Mouse (Mus musculus) lung, embryonic 14.5 days (tissue): Measurements from ENCODE around the gene Rpp38. TPM values are rescaled to one million over a fixed set of nuclear protein-coding genes. Genes with fewer than 3 reads are reported as not detected.

Experiments
- ATAC-seq: fragments of 200-750 bp; cut with Nextera tagmentation; 2 replicates; pipeline ENCODE4 v1.8.0; 2017; ENCODE audit warnings: mild to moderate bottlenecking, moderate TSS enrichment, moderate library complexity; ENCODE audit not compliant: insufficient read depth
- DNase-seq: peaks from one replicate; pipeline ENCODE4 v3.0.0-alpha.2; 2015
- H3K27ac ChIP-seq: fragments of 300-500 bp; sonication (generic); 2 replicates; pipeline ENCODE4 v1.5.1; 2014; ENCODE audit warnings: low read depth, mild to moderate bottlenecking, moderate library complexity
- H3K27me3 ChIP-seq: fragments of 300-500 bp; sonication (generic); 2 replicates; pipeline ENCODE4 v1.6.1; 2014; ENCODE audit warnings: low read length, control low read depth; ENCODE audit not compliant: insufficient read depth
- H3K36me3 ChIP-seq: fragments of 300-500 bp; sonication (generic); 2 replicates; pipeline ENCODE4 v1.6.1; 2014; ENCODE audit warnings: control low read depth; ENCODE audit not compliant: insufficient read depth
- H3K4me1 ChIP-seq: fragments of 300-500 bp; sonication (generic); 2 replicates; pipeline ENCODE4 v1.6.1; 2014; ENCODE audit warnings: antibody characterized with exemption, control low read depth; ENCODE audit not compliant: insufficient read depth
- H3K4me2 ChIP-seq: fragments of 300-500 bp; sonication (generic); 2 replicates; pipeline ENCODE4 v1.6.1; 2014; ENCODE audit warnings: mild to moderate bottlenecking
- H3K4me3 ChIP-seq: fragments of 300-500 bp; sonication (generic); 2 replicates; pipeline ENCODE4 v1.5.1; 2014; ENCODE audit warnings: low read depth, low read length
- H3K9ac ChIP-seq: fragments of 300-500 bp; sonication (generic); 2 replicates; pipeline ENCODE4 v1.6.1; 2014
- H3K9me3 ChIP-seq: fragments of 300-500 bp; sonication (generic); 2 replicates; pipeline ENCODE4 v1.6.1; 2016; ENCODE audit warnings: low read depth, low read length, control low read depth
- CTCF ChIP-seq: IDR thresholded peaks from 2 replicates; pipeline ENCODE4 v1.5.1; 2016; ENCODE audit warnings: antibody characterized with exemption, low read depth
- WGBS: fragments of 180-500 bp; shearing (Covaris S2); extraction: QIAGEN DNeasy Blood & Tissue Kit; methylation state at CpG from one replicate; pipeline ENCODE4 v1.1.7; 2014; 5-methylcytosine and 5-hydroxymethylcytosine counted together
- polyA plus RNA-seq: library from polyadenylated mRNA; unstranded; fragments of >200 nt; fragmentation: Nextera tagmentation; extraction: Ambion mirVana; gene quantifications from 2 replicates; pipeline ENCODE4 v1.2.1, GENCODE M21; 2014

Rpp38 gene
- polyA plus RNA-seq, 1 experiment from 2014 or later = 26.8 TPM

DNA sequence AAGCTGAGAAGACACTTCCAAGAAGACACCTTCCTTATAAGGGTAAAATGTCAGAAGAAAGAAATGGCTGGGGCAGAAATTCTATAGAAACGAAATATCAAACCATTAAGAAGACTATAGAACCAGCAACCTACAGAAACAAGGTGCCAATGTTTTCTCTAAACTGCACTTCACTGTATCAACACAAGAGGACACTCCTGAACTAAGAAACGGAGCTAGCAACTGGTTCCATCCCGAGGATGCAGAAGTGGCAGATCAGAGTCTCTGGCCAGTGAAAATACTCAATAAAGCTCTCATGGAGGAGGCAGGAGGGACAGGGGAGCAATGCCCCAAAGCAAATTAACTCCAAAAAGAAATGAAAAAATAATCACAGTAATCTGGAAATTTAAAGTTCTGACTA is 16.5 kb upstream of the Rpp38 start:
- peak; percentile 73 for DNase-seq
- no peak for ATAC-seq
- WGBS = 12% methylated on average over 3 of the region's 3 CpGs
- Histone ChIP-seq H3K9ac (no peak overlapping the region), H3K4me3 (no peak overlapping the region), H3K27ac (no peak overlapping the region), H3K36me3 (no peaks in the 10 kb centered on the region), H3K27me3 (no peaks in the 10 kb centered on the region), H3K9me3 (no peaks in the 10 kb centered on the region), H3K4me1 (no peaks in the 10 kb centered on the region), H3K4me2 (no peak overlapping the region)
- TF ChIP-seq CTCF = peak; percentile 77

DNA sequence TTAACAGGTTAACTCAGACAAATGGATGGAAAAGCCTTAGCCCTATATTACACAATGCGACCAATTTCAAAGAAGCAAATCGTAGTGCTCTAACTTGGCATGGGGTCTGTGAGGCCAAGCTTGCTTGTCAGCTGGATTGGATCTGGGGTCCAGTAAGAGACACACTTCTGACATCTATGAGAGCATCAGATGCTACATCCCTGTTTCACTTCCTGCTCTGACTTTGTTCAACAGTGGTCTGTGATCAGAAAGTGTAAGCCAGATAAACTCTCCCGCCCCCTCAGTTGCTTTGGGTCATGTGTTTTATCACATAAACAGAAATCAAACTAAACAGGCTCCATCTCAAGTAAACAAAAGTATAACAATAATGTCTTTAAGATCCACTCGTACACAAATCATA is 16.0 kb upstream of the Rpp38 start:
- Histone ChIP-seq H3K4me3 (no peak overlapping the region), H3K27ac (no peak overlapping the region), H3K4me2 (no peak overlapping the region), H3K27me3 (no peaks in the 10 kb centered on the region), H3K36me3 (no peaks in the 10 kb centered on the region), H3K9me3 (no peaks in the 10 kb centered on the region), H3K9ac (no peak overlapping the region), H3K4me1 (no peaks in the 10 kb centered on the region)
- 74% methylated on average over 4 of the region's 4 CpGs for WGBS
- TF ChIP-seq CTCF = no peak
- ATAC-seq (no peak), DNase-seq (no peak)

DNA sequence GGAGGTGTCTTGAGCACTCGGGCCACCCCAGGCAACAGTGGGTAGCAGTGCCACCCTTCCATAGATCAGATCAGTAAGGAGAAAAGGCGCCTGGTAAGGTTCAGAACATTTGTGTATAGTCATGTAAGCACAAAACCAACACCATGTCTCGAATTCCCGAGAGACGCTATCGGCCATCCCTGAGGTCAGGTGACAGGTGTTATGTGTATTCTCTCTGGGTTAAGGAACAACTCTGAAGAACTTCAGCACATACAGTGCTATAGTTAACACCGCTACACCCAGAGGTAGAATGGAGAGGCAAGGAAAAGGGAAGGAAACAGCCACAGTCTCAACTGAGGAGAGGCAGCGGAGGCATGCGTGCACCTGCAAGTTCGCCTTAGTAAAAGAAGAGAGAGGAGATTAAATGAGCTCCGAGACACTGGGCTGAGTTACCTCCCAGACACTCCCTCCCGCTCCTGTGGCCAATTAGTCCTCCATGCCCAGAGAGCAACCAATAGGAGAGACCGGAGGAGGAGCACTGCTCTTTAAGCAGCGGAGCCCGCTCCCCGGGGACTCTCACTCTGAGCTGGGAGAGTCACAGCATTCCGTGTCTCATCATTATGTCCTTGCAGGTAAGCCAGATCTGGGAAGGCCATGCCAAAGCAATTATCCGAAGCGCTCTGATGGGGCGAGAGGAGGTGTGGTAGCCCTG is 3.3 kb upstream of the Rpp38 start, which contains the start of gene Acbd7:
TSS of gene Acbd7 (plus strand) at position 558 of the 691 bp plus-strand sequence.
- H3K9ac ChIP-seq = no peak within 1 kb of the TSS
- no peak for TF ChIP-seq CTCF
- 5% methylated on average over 20 of the region's 20 CpGs for WGBS

DNA sequence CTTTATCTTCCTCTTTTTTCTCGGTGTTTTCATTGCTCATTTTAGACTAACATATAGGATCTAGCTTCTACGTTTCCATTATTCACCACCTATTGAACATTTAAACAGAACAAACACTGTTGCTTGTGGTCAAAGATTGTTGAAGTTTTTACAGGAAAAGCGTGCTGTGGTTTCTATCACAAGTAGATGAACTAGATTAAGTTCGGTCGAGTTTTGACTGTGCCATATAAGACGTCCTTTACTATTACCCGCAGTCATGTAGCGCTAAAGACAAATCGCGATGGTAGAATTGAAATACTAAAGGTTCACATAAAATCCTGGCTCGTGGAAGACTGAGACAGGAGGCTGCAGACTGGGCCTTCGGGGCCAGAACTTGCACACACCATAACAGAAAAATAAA is 1.3 kb upstream of the Rpp38 start:
- Histone ChIP-seq H3K27me3 (peaks cover 12% of the 10 kb centered on the region), H3K4me1 (peaks cover 9% of the 10 kb centered on the region; the same call in 1 of the 2 replicates), H3K36me3 (peaks cover 14% of the 10 kb centered on the region), H3K4me3 (no peak overlapping the region), H3K9ac (no peak overlapping the region), H3K27ac (no peak overlapping the region), H3K9me3 (no peaks in the 10 kb centered on the region), H3K4me2 (no peak overlapping the region)
- ATAC-seq (no peak), DNase-seq (no peak)
- WGBS = 89% methylated on average over 12 of the region's 12 CpGs
- no peak for TF ChIP-seq CTCF

More for the DNA sequence above, 3.3 kb upstream of the Rpp38 start, which contains the start of gene Acbd7:
- no peaks in the 10 kb centered on the region for H3K9me3 ChIP-seq
- H3K27ac ChIP-seq = no peak within 1 kb of the TSS
- H3K4me3 ChIP-seq = peak within 1 kb of the TSS; percentile 18
- H3K36me3 ChIP-seq = no peaks in the 10 kb centered on the region
- H3K4me2 ChIP-seq = peak within 1 kb of the TSS; percentile 57
- H3K27me3 ChIP-seq = peaks cover 12% of the 10 kb centered on the region
- ATAC-seq = no peak
- DNase-seq = peak; percentile 68
- H3K4me1 ChIP-seq = peaks cover 9% of the 10 kb centered on the region; the same call in 1 of the 2 replicates

DNA sequence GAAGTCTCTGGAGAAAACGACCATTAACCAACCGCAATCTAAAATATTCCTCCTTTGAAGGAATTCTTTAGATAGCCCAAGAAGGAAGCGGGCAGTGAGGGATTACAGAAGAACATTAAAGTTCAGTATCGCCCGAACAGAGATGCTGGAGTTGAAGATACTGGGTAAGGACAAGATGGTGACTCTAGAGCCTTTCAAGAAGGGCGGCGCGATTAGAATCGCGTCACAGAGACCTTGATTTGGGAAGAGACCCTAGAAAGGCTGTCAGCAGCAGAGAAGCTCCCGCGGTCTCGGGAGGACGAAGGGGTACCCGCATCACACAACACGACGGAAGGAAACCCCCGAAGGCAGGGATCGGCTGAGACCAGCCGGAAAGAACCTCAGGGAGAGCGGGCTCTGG is 387 bp downstream of the Rpp38 start:
- peak; percentile 51 for DNase-seq
- Histone ChIP-seq H3K9me3 (no peaks in the 10 kb centered on the region), H3K27me3 (peaks cover 12% of the 10 kb centered on the region), H3K4me3 (peak overlapping the region; percentile 69), H3K27ac (peak overlapping the region; percentile 75; the same call in 1 of the 2 replicates), H3K4me2 (peak overlapping the region; percentile 62), H3K36me3 (peaks cover 28% of the 10 kb centered on the region), H3K9ac (peak overlapping the region; percentile 74), H3K4me1 (peaks cover 9% of the 10 kb centered on the region; the same call in 1 of the 2 replicates)
- TF ChIP-seq CTCF = no peak
- no peak for ATAC-seq
- WGBS = 1% methylated on average over 21 of the region's 21 CpGs

DNA sequence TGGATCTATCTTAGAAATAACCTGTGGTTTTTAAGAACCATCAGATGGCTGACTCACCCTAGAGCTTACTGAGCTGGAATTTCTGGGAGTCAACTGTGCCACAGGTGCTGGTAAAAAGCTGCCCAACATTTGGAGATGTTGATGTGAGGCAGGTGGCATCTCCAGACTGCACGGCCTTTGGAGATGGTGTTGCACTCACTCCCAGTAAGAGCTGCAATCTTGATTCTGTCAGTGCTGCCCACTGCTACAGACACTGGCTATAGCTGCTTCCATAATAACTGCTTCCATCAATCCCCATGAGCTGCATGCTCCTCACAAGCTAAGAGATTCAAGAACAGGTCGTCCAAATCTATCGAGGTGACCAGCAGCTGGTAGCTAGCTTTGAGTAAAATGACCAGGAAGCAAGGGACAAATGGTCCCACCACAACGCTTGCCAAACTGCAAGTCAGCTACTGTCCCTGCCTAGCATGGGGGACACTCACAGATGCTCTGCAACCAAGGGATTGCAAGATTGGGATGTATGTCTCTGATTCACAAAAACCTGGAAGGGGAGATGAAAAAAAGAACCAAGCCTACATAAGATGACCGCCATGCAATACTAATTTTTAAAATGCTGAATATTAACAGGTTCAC is 1.3 kb downstream of the Rpp38 start:
- TF ChIP-seq CTCF = no peak
- ATAC-seq = no peak
- 77% methylated on average over 5 of the region's 5 CpGs for WGBS
- DNase-seq = no peak
- Histone ChIP-seq H3K9me3 (no peaks in the 10 kb centered on the region), H3K27me3 (peaks cover 7% of the 10 kb centered on the region), H3K27ac (no peak overlapping the region), H3K4me1 (peaks cover 9% of the 10 kb centered on the region; the same call in 1 of the 2 replicates), H3K36me3 (peaks cover 33% of the 10 kb centered on the region), H3K4me3 (peak overlapping the region; percentile 69), H3K9ac (0 out of 2 replicates have a peak overlapping the region, but pooled peaks have one; percentile 17), H3K4me2 (peak overlapping the region; percentile 62)

DNA sequence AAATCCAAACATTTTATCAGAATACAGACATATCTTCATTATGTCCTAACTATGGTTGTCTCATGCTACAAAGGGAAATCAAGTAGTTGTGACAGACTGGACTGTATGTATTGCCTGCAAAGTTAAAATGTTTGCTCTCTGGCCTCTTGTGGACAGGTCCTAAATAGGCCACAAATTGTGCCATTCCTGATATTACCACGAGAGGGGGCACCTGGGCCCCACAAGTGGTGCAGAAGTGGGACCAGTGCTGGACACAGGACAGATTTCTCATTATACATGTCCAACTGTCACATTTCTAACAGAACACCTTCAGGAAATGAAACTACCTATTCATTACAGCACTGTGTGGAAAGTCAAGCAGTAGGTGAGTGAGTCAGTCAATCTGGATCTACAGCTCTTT is 5.1 kb downstream of the Rpp38 start:
- H3K4me1 ChIP-seq = peaks cover 9% of the 10 kb centered on the region; the same call in 1 of the 2 replicates
- no peak overlapping the region for H3K9ac ChIP-seq
- H3K4me3 ChIP-seq = no peak overlapping the region
- WGBS = 50% methylated on average over 1 of the region's 1 CpGs
- DNase-seq (peak; percentile 85), ATAC-seq (no peak)
- TF ChIP-seq CTCF = peak; percentile 66
- H3K27me3 ChIP-seq = no peaks in the 10 kb centered on the region
- H3K27ac ChIP-seq = no peak overlapping the region
- peaks cover 65% of the 10 kb centered on the region for H3K36me3 ChIP-seq
- H3K9me3 ChIP-seq = no peaks in the 10 kb centered on the region
- no peak overlapping the region for H3K4me2 ChIP-seq
